Mouse (Mus musculus): Measurements from ENCODE around the gene Vars2. TPM values are rescaled to one million over a fixed set of nuclear protein-coding genes. Genes with fewer than 3 reads are reported as not detected.

Gene Vars2
- total RNA-seq, 2 experiments from 2014 or later, result 27.6 to 28.9 TPM

DNA sequence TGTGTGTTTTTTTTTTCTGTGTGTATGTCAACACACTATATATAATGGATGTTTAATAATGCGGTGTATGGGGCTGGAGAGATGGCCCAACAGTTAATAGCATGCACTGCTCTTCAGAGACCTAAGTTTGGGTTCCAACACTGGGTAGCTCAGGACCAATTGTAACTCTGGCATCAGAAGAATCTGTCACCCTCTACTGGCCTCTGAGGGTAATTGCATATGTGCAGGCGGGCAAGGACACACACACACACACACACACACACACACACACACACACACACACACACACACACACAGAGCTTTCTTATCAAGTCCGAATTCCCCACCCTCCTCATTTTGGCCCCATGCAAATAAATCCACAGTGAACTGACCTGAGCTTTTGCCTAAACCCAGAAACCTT lies 32.2 kb downstream of the Vars2 start:
- DNase-seq, result no peak

DNA sequence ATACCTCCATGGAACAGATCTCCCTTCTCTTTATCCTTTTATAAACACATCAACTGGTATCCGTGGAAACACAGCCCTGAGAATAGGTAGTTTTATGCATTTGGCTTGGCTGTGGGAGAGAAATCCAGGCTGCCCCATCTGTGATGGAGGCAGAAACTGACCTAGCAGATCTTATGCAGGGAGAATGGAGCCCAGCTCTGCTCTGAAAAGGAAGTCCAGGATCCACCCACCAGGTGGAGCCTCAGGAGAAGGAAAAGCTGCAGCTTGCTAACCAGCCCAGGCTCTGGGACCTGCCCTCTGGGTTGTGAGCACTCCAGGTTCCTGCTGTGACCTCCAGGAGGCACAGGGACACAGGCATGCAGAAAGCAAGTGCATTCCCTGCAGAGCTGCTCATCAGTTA lies 33.4 kb downstream of the Vars2 start:
- DNase-seq, result no peak

DNA sequence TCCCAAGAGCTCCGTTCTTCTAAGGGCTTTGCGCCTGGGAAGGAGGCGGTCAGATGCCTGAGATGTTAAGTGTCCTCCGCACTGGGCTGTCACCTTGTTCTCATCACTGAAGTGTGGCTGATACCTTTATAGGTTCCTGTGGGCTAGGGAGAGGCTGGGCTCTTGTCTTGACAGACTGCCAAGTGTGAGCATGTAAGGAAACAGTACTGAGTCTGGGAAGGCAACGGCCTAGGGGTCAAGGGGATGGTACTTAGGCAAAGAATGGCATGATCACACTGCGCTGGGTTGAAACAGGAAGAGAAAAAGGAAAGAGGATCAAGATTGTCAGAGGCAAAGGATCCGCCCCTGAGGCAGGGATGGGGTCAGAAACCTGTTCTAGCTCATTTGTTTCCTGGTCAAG lies 40.9 kb downstream of the Vars2 start, which contains the start of gene Gm9573:
Gene Gm9573, minus strand, starts transcription at position 101 of the 400 bp plus-strand sequence.
- no peak for DNase-seq

DNA sequence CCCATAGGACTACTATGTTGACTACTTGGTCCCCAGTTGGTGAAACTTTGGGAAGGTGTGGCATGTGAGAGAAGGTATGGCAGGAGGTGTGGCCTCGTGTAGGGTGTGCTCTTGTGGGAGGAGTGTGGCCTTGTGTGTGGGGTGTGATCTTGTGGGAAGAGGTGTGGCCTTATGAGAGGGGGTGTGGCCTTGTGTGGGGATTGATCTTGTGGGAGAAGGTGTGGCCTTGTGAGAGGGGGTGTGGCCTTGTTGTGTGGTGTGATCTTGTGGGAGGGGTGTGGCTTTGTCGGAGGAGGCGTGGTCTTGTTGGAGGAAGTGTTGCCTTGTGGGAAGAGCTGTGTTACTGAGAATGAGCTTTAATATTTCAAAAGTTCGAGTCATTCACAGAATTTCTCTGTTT lies 50.3 kb downstream of the Vars2 start:
- DNase-seq, result no peak

Other genes with a start within 250 kb of the Vars2 start
- 10 to 100 TPM in 1 of 2 experiments, 1 to 10 TPM in 1; 6.8 to 30.2 TPM for gene H2-Q6, start 242.7 kb downstream of the Vars2 start, total RNA-seq (2021)
- gene H2-Q7, start 228.4 kb downstream of the Vars2 start, total RNA-seq (2021), result 10 to 100 TPM in 1 of 2 experiments, 1 to 10 TPM in 1; 7.4 to 21.5 TPM
- gene H2-Q10, start 197.5 kb downstream of the Vars2 start, total RNA-seq (2021), result 1 to 10 TPM in 1 of 2 experiments, under 1 TPM in 1; 0.62 to 2.2 TPM
- not detected for gene Pou5f1, start 161.6 kb downstream of the Vars2 start, total RNA-seq (2021)
- gene Tcf19, start 150.8 kb downstream of the Vars2 start, total RNA-seq (2021), result 1 to 10 TPM; 1.5 to 2.1 TPM
- gene Cchcr1, start 150.5 kb downstream of the Vars2 start, total RNA-seq (2021), result 1 to 10 TPM; 1.9 to 4.0 TPM
- gene Psors1c2, start 134.4 kb downstream of the Vars2 start, total RNA-seq (2021), result not detected
- gene Cdsn, start 115.5 kb downstream of the Vars2 start, total RNA-seq (2021), result under 1 TPM; 0.27 to 0.28 TPM
- not detected for gene 2300002M23Rik, start 100.1 kb downstream of the Vars2 start, total RNA-seq (2021)
- not detected for gene Sfta2, start 66.0 kb downstream of the Vars2 start, total RNA-seq (2021)
- gene Gm9573, start 41.0 kb downstream of the Vars2 start, total RNA-seq (2021), result not detected
- gene Mucl3, start 23.9 kb downstream of the Vars2 start, total RNA-seq (2021), result not detected
- 10 to 100 TPM; 21.3 to 23.5 TPM for gene Gtf2h4, start 6.1 kb upstream of the Vars2 start, total RNA-seq (2021)
- 10 to 100 TPM; 21.7 to 24.0 TPM for gene Ddr1, start 37.0 kb upstream of the Vars2 start, total RNA-seq (2021)
- gene Ier3, start 154.1 kb upstream of the Vars2 start, total RNA-seq (2021), result 10 to 100 TPM; 20.2 to 25.6 TPM
- 100 to 1,000 TPM; 146 to 154 TPM for gene Flot1, start 155.6 kb upstream of the Vars2 start, total RNA-seq (2021)
- 10 to 100 TPM; 89.4 to 92.2 TPM for gene Tubb5, start 170.7 kb upstream of the Vars2 start, total RNA-seq (2021)
- 10 to 100 TPM; 13.3 to 17.8 TPM for gene Mdc1, start 173.9 kb upstream of the Vars2 start, total RNA-seq (2021)
- 1 to 10 TPM; 1.8 to 2.5 TPM for gene Nrm, start 193.7 kb upstream of the Vars2 start, total RNA-seq (2021)
- gene Ppp1r18, start 198.0 kb upstream of the Vars2 start, total RNA-seq (2021), result 10 to 100 TPM; 15.5 to 15.7 TPM
- gene Dhx16, start 212.2 kb upstream of the Vars2 start, total RNA-seq (2021), result 10 to 100 TPM; 18.3 to 20.4 TPM
- 100 to 1,000 TPM; 101 to 105 TPM for gene 2310061I04Rik, start 229.8 kb upstream of the Vars2 start, total RNA-seq (2021)
- 1 to 10 TPM; 5.9 to 6.5 TPM for gene Atat1, start 242.5 kb upstream of the Vars2 start, total RNA-seq (2021)
- gene Mrps18b, start 248.8 kb upstream of the Vars2 start, total RNA-seq (2021), result 10 to 100 TPM; 52.1 to 64.7 TPM
- gene Ppp1r10, start 248.8 kb upstream of the Vars2 start, total RNA-seq (2021), result 10 to 100 TPM; 22.4 to 28.8 TPM